In genomic region chr4:149983921-149984645, GRCm38 (mm10) we compare ENCODE assay signal across 22 mouse cellular contexts. TPM values are rescaled to one million over a fixed set of nuclear protein-coding genes. Genes with fewer than 3 reads are reported as not detected.
DNase-seq lines count a peak whose midpoint lies in the region; ATAC-seq and TF ChIP-seq lines count a peak whose summit lies in the region.
"Had no signal": no experiment of that assay in that cellular context is flagged by ENCODE, and none has a peak within 500 bp of the region (broad histone marks: within the 10 kb centered on the region; RNA-seq: fewer than 3 reads in every experiment).

No protein-coding gene starts in this region.

- peak; percentile 34 for DNase-seq in cerebellum, adult 9-11 months
- no peak for DNase-seq in cerebellum, postnatal 25 days
- peak; percentile 60 for DNase-seq in kidney, adult 2 months
- DNase-seq in limb, embryonic 10.5 days (ENCODE audit: low spot score) = no peak
- no peak for DNase-seq in layer of hippocampus, adult 9-11 months
- DNase-seq: adrenal gland, adult 2 months; adrenal gland, postnatal 14 days; cerebellum, adult 18-20 months; cerebellum, postnatal 10 days; forebrain, postnatal 0 days; gastrocnemius, postnatal 36 days; heart, postnatal 36 days had no signal

- H3K4me2 ChIP-seq in kidney, embryonic 14.5 days (replicated peaks; ENCODE audit: low read depth, low read length) = no peak overlapping the region
- H3K4me2 ChIP-seq: embryonic facial prominence, embryonic 12.5 days; embryonic facial prominence, embryonic 15.5 days; heart, embryonic 11.5 days; hindbrain, embryonic 13.5 days; intestine, embryonic 15.5 days had no signal

- 84% methylated on average over 23 of the region's 23 CpGs for WGBS in kidney, adult 2 months
- 94% methylated on average over 23 of the region's 23 CpGs for WGBS in kidney, embryonic 14.5 days
- WGBS in limb, embryonic 10.5 days = 91% methylated on average over 23 of the region's 23 CpGs

- peaks cover 15% of the 10 kb centered on the region; the same call in 1 of the 2 replicates for H3K4me1 ChIP-seq in kidney, adult 2 months (ENCODE audit: control insufficient read depth, insufficient read depth, low read length)
- peaks cover 12% of the 10 kb centered on the region; the same call in 1 of the 2 replicates for H3K4me1 ChIP-seq in kidney, embryonic 14.5 days (ENCODE audit: control insufficient read depth, insufficient read depth, low read length)
- peaks cover 32% of the 10 kb centered on the region for H3K4me1 ChIP-seq in limb, embryonic 10.5 days

- ATAC-seq in kidney, embryonic 14.5 days (ENCODE audit: low FRiP score, low TSS enrichment) = no peak
- ATAC-seq: CD4-positive, CD25-positive, alpha-beta regulatory T cell, adult 4 months; forebrain, embryonic 14.5 days; forebrain, postnatal 0 days; hindbrain, embryonic 16.5 days; intestine, embryonic 15.5 days had no signal

- no peak for TF ChIP-seq CTCF in kidney, adult 2 months (conservative IDR thresholded peaks at IDR 0.05; ENCODE audit: insufficient read depth, insufficient read length, low read depth, low read length)

- no peak overlapping the region for H3K4me3 ChIP-seq in kidney, adult 2 months (ENCODE audit: insufficient read depth, low read depth, low read length)
- H3K4me3 ChIP-seq in kidney, embryonic 14.5 days (ENCODE audit: low read length) = no peak overlapping the region
- no peak overlapping the region for H3K4me3 ChIP-seq in limb, embryonic 10.5 days
- H3K4me3 ChIP-seq: embryonic facial prominence, embryonic 12.5 days; embryonic facial prominence, embryonic 15.5 days; hindbrain, embryonic 10.5 days; hindbrain, embryonic 13.5 days; intestine, embryonic 15.5 days had no signal

- no peak overlapping the region for H3K27ac ChIP-seq in kidney, adult 2 months (ENCODE audit: insufficient read depth, low read depth, low read length)
- no peak overlapping the region for H3K27ac ChIP-seq in kidney, embryonic 14.5 days (ENCODE audit: low read depth, low read length)
- H3K27ac ChIP-seq in limb, embryonic 10.5 days = peak overlapping the region; percentile 40; the same call in 1 of the 2 replicates
- H3K27ac ChIP-seq: embryonic facial prominence, embryonic 12.5 days; embryonic facial prominence, embryonic 15.5 days; hindbrain, embryonic 10.5 days; hindbrain, embryonic 13.5 days; intestine, embryonic 15.5 days had no signal

- H3K27me3 ChIP-seq in kidney, adult 2 months (replicated peaks; ENCODE audit: control insufficient read depth, insufficient read depth, low read length) = no peaks in the 10 kb centered on the region
- H3K27me3 ChIP-seq in kidney, embryonic 14.5 days (ENCODE audit: control insufficient read depth, insufficient read depth, low read length) = no peaks in the 10 kb centered on the region
- H3K27me3 ChIP-seq in limb, embryonic 10.5 days (ENCODE audit: low read depth, poor library complexity, severe bottlenecking) = peaks cover 3% of the 10 kb centered on the region; the same call in 1 of the 2 replicates
- H3K27me3 ChIP-seq: embryonic facial prominence, embryonic 12.5 days; embryonic facial prominence, embryonic 15.5 days; intestine, embryonic 15.5 days had no signal

- H3K9me3 ChIP-seq in kidney, embryonic 14.5 days (ENCODE audit: control insufficient read depth, low read length) = no peaks in the 10 kb centered on the region
- H3K9me3 ChIP-seq in limb, embryonic 10.5 days (replicated peaks) = no peaks in the 10 kb centered on the region
- H3K9me3 ChIP-seq: embryonic facial prominence, embryonic 12.5 days; embryonic facial prominence, embryonic 15.5 days; hindbrain, embryonic 10.5 days; hindbrain, embryonic 13.5 days; intestine, embryonic 15.5 days had no signal

- peaks cover 7% of the 10 kb centered on the region; the same call in 1 of the 2 replicates for H3K36me3 ChIP-seq in kidney, adult 2 months (ENCODE audit: control insufficient read depth, insufficient read depth, low read length)
- H3K36me3 ChIP-seq in kidney, embryonic 14.5 days (ENCODE audit: control insufficient read depth, insufficient read depth, low read length) = peaks cover 12% of the 10 kb centered on the region; the same call in 1 of the 2 replicates
- H3K36me3 ChIP-seq in limb, embryonic 10.5 days = no peaks in the 10 kb centered on the region
- H3K36me3 ChIP-seq: embryonic facial prominence, embryonic 12.5 days; hindbrain, embryonic 10.5 days; hindbrain, embryonic 13.5 days had no signal

- no peak overlapping the region for H3K9ac ChIP-seq in kidney, embryonic 14.5 days (ENCODE audit: low read depth, low read length)
- H3K9ac ChIP-seq: embryonic facial prominence, embryonic 12.5 days; embryonic facial prominence, embryonic 15.5 days; forebrain, postnatal 0 days; hindbrain, embryonic 13.5 days; intestine, embryonic 15.5 days had no signal

- no peak for TF ChIP-seq POLR2A in kidney, adult 2 months (IDR thresholded peaks at IDR 0.05; ENCODE audit: low read depth, low read length)

RNA-seq across cellular contexts. Expression of gene H6pd, which starts 24.7 kb away (rescaled TPM):
- 137 and 161 TPM in 2 replicates for polyA plus RNA-seq in kidney, adult 2 months (2012; rRNA removed)
- polyA plus RNA-seq in kidney, embryonic 14.5 days (2014; fragmentation: Nextera tagmentation; extraction: Ambion mirVana) = 6.8 and 10.7 TPM in 2 replicates
- 4.5 and 5.6 TPM in 2 replicates for polyA plus RNA-seq in limb, embryonic 10.5 days (2016; fragmentation: Nextera tagmentation; extraction: Ambion mirVana)

RNA-seq across cellular contexts. Expression of gene Spsb1, which starts 29.2 kb away (rescaled TPM):
- polyA plus RNA-seq in kidney, adult 2 months (2012; rRNA removed) = 6.5 and 6.7 TPM in 2 replicates
- 8.0 and 9.6 TPM in 2 replicates for polyA plus RNA-seq in kidney, embryonic 14.5 days (2014; fragmentation: Nextera tagmentation; extraction: Ambion mirVana)
- polyA plus RNA-seq in limb, embryonic 10.5 days (2016; fragmentation: Nextera tagmentation; extraction: Ambion mirVana) = 13.7 and 18.8 TPM in 2 replicates

Comparison
In these comparisons a context has a peak if more than half of its experiments do, and no peak if none do; other contexts are left out.
1. DNase-seq: peak in cerebellum, adult 9-11 months (single experiment) and kidney, adult 2 months (single experiment); none in cerebellum, postnatal 25 days (0 of 2), limb, embryonic 10.5 days (single experiment) and layer of hippocampus, adult 9-11 months (single experiment).
2. RNA of gene H6pd, which starts 24.7 kb away (polyA plus RNA-seq): 137 to 161 TPM in kidney, adult 2 months; 6.8 to 10.7 TPM in kidney, embryonic 14.5 days and 4.5 to 5.6 TPM in limb, embryonic 10.5 days; every median in the first group is over 10 times any median in the second.